Mouse (Mus musculus) thymus, adult 2 months (tissue): ENCODE data around the gene Gm3676. TPM values are rescaled to one million over a fixed set of nuclear protein-coding genes. Genes with fewer than 3 reads are reported as not detected.
"Not testable (repeated sequence)": the region's sequence is repeated elsewhere in the genome, so short reads cannot be mapped to it uniquely, and the experiment has no call there.

Experiments used
- DNase-seq: peaks from one replicate; pipeline ENCODE4 v3.0.0; 2021
- H3K27ac ChIP-seq: fragments of 200-500 bp; 2 replicates; pipeline ENCODE4 v1.5.1; 2012; ENCODE audit warnings: low read length, control low read depth; ENCODE audit not compliant: control insufficient read depth, insufficient read depth
- H3K27me3 ChIP-seq: fragments of 200-500 bp; 2 replicates; pipeline ENCODE4 v1.6.1; 2012; ENCODE audit warnings: mild to moderate bottlenecking, low read length, moderate library complexity, mixed read lengths; ENCODE audit not compliant: control insufficient read depth, insufficient read depth
- H3K36me3 ChIP-seq: fragments of 200-500 bp; 2 replicates; pipeline ENCODE4 v1.6.1; 2012; ENCODE audit warnings: mild to moderate bottlenecking, low read length, moderate library complexity; ENCODE audit not compliant: control insufficient read depth, insufficient read depth
- H3K4me1 ChIP-seq: fragments of 200-500 bp; replicated peaks from 2 replicates; pipeline ENCODE4 v1.6.1; 2012; ENCODE audit warnings: low read length; ENCODE audit not compliant: control insufficient read depth, insufficient read depth
- H3K4me3 ChIP-seq: fragments of 200-500 bp; 2 replicates; pipeline ENCODE4 v1.5.1; 2012; ENCODE audit warnings: mild to moderate bottlenecking, low read length, control low read depth, moderate library complexity; ENCODE audit not compliant: control insufficient read depth, insufficient read depth
- WGBS: fragments of 180-500 bp; shearing (Covaris S2); methylation state at CpG from one replicate; pipeline ENCODE4 v1.1.7; 2018; 5-methylcytosine and 5-hydroxymethylcytosine counted together
- polyA plus RNA-seq: library from polyadenylated mRNA; depleted of rRNA; stranded (reverse); fragments of >200 nt; gene quantifications from 2 replicates; pipeline ENCODE4 v1.2.3, GENCODE M21; 2012; rRNA removed

Gene Gm3676
- not detected in 2 replicates for polyA plus RNA-seq

DNA sequence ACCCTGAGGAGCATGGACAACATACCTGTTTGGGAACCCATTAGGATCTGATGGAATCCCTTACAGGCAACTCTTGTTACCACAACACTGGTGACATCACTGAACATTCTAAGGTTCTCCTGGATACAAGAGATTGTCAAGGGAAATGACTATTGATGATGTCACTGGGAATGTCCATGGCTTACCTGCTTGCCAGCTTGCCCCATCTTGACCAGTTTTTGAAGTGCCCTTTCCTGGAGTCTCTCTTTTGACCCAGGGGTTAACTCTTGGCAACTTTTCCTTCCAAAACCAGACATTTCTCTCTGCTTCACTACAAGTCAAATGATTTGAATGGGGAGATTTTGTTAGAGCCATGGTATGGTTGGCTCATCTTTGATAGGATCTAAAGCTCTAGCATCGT, at the start of gene Gm3676:
Gm3676 (minus strand) TSS at position 101 of the 400 bp plus-strand sequence.
- WGBS, result no CpG with 5 or more reads among the region's 1 CpGs
- H3K4me1 ChIP-seq, result not testable (repeated sequence)

DNA sequence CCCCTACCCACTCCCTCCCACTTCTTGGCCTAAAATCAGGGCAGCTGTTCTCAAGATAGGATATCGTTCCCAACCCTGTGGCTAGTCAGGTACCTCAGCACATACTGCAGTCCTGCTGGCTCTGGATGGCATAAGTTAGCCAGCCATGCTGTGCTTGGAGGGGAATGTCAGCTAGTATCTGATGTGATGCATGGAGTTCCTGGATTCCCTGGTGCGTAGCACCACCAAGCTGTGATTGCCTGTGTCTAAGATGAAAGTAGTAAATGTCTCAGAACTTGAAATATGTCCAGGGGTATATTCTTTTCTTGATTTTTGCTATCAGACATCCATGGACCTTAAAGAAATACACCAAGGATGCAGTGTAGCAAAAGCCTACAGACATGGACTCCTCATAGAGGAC, 1.9 kb upstream of the Gm3676 start:
- not testable (repeated sequence) for H3K27ac ChIP-seq, H3K4me3 ChIP-seq, DNase-seq, H3K36me3 ChIP-seq, H3K27me3 ChIP-seq, H3K4me1 ChIP-seq
- 90% methylated on average over 2 of the region's 2 CpGs for WGBS

More for the DNA sequence above, at the start of gene Gm3676:
- not testable (repeated sequence) for H3K36me3 ChIP-seq, H3K27me3 ChIP-seq, H3K4me3 ChIP-seq, H3K27ac ChIP-seq, DNase-seq

DNA sequence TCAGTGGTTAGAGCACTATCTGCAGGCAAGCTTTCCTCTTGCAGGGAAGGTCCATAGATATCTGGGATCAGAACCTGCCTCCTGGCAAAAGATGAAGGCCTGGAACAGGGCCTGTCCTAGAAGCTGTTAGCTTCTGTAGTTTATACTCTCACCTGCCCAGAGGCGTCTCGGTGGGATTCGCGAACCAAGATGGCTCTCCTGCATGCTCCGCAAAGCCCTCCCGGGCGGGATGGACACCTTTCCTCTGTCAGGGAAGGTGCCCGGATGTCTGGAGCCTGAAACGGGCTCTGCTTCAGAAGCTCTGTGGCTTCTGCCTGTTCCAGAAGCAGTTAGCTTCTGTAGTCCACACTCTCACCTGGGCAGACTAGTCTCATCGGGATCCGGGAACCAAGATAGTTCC, 16.1 kb downstream of the Gm3676 start:
- H3K27me3 ChIP-seq, H3K36me3 ChIP-seq, H3K4me3 ChIP-seq, H3K27ac ChIP-seq, H3K4me1 ChIP-seq: not testable (repeated sequence)
- WGBS, result 96% methylated on average over 10 of the region's 11 CpGs
- DNase-seq, result peak; percentile 2

DNA sequence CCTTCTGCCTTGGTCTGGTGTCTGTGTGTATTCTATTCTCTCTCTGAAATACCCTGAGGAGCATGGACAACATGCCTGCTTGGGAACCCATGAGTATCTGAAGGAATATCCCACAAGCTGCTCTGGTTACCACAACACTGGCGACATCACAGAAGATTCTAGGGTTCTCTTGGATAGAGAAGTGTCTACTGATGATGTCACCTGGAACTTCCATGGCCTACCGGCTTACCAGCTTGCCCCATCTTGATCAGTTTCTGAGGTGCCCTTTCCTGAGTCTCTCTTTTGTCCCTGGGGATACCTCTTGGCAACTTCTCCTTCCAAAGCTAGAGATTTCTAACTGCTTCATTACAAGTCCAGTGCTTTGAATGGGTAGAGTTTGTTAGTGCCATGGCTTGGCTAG, 21.8 kb downstream of the Gm3676 start, which contains the start of gene Gm3072:
Gm3072 (minus strand) TSS at position 101 of the 400 bp plus-strand sequence.
- not testable (repeated sequence) for H3K4me1 ChIP-seq, H3K4me3 ChIP-seq, H3K27me3 ChIP-seq, H3K36me3 ChIP-seq, DNase-seq, H3K27ac ChIP-seq
- WGBS, result 93% methylated on average over 1 of the region's 2 CpGs

DNA sequence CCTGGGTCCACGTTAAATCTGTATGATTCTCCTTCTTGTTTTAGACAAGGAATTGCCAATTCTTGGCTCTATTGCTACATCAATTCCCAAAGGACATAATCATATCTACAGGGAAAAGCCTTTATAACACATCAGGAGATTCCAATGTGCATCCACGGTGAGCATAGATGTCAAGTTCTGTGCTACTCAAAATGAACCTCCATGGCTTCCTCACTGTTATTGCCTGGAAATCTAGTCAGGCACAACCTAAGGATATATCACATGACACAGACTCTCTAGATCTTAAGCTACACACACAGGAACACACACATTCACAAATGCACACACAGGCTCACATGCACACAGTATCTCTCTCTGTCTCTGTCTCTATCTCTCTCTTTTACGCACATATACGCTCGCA, 23.8 kb downstream of the Gm3676 start:
- not testable (repeated sequence) for H3K27me3 ChIP-seq, H3K4me3 ChIP-seq, H3K36me3 ChIP-seq, DNase-seq, H3K27ac ChIP-seq, H3K4me1 ChIP-seq
- 98% methylated on average over 5 of the region's 5 CpGs for WGBS

DNA sequence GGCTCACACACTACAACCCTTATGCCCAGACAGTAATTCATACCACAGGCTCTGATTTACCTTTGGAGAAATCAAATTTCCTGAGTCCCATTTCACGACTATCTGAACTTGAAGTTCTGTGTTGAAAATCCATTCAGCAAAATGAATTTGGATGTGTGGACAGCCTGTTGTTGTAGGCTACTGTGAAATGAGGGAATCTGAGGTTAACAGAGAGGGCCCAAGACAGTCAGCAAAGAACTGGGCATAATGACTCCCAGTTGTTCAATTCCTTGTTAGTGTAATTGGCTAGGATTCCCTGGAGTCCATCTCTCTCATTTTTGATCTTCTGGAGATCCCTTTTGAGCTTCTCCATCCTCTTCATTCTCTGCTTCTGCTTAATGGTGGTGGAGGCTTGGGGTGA, 35.6 kb downstream of the Gm3676 start:
- not testable (repeated sequence) for H3K4me3 ChIP-seq, H3K27ac ChIP-seq, H3K4me1 ChIP-seq, DNase-seq, H3K27me3 ChIP-seq, H3K36me3 ChIP-seq
- 85% methylated on average over 1 of the region's 1 CpGs for WGBS

DNA sequence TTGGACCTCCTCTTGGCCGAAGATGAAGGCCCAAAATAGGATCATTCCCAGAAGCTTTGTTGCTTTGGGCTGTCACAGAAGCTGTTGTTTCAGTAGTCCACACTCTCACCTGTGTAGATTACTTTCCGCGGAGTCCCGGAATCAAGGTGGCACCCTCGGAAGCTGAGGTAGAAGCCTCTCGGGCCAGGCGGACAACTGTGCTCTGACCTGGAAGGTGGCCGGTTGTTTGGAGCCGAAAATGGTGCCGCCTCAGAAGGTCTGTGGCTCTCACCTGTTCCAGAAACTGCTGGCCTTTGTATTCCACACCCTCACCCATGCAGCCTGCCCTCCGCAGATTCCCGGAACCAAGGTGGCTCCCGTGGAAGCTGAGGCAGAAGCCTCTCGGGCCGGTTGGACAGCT, 45.4 kb downstream of the Gm3676 start:
- H3K27me3 ChIP-seq, H3K27ac ChIP-seq, H3K36me3 ChIP-seq, H3K4me3 ChIP-seq, H3K4me1 ChIP-seq, DNase-seq: not testable (repeated sequence)
- 95% methylated on average over 15 of the region's 15 CpGs for WGBS

Other genes with a start within 250 kb of the Gm3676 start
- not detected in 2 replicates for gene Gm6482, start 238.2 kb downstream of the Gm3676 start, polyA plus RNA-seq
- not detected in 2 replicates for gene Gm7954, start 193.0 kb downstream of the Gm3676 start, polyA plus RNA-seq
- not detected in 2 replicates for gene Gm3486, start 157.0 kb downstream of the Gm3676 start, polyA plus RNA-seq
- gene Gm7970, start 90.9 kb downstream of the Gm3676 start, polyA plus RNA-seq, result not detected in 2 replicates
- gene 1700049E17Rik2, start 73.3 kb downstream of the Gm3676 start, polyA plus RNA-seq, result not detected in 2 replicates
- not detected in 2 replicates for gene Gm3072, start 21.9 kb downstream of the Gm3676 start, polyA plus RNA-seq
- gene Gm8068, start 55.4 kb upstream of the Gm3676 start, polyA plus RNA-seq, result not detected in 2 replicates
- gene Gm7929, start 104.1 kb upstream of the Gm3676 start, polyA plus RNA-seq, result not detected in 2 replicates
- not detected in 2 replicates for gene Gm47189, start 126.0 kb upstream of the Gm3676 start, polyA plus RNA-seq